8 mouse cellular contexts compared by ENCODE assay signal in genomic region chr17:64601091-64601750, GRCm38 (mm10). TPM values are rescaled to one million over a fixed set of nuclear protein-coding genes. Genes with fewer than 3 reads are reported as not detected.
DNase-seq lines count a peak whose midpoint lies in the region; ATAC-seq lines count a peak whose summit lies in the region.

No protein-coding gene starts in this region.

- H3K4me3 ChIP-seq in forebrain, embryonic 15.5 days = peak overlapping the region; percentile 85
- H3K4me3 ChIP-seq in midbrain, embryonic 10.5 days = peak overlapping the region; percentile 87

- peak overlapping the region; percentile 56 for H3K9ac ChIP-seq in forebrain, embryonic 15.5 days (replicated peaks)

- WGBS in forebrain, embryonic 15.5 days = under 1% methylated on average over 67 of the region's 73 CpGs
- under 1% methylated on average over 72 of the region's 73 CpGs for whole genome bisulfite sequencing in midbrain, embryonic 10.5 days

- H3K4me2 ChIP-seq in forebrain, embryonic 15.5 days (replicated peaks) = peak overlapping the region; percentile 94

- H3K4me1 ChIP-seq in forebrain, embryonic 15.5 days = peaks cover 30% of the 10 kb centered on the region
- peaks cover 56% of the 10 kb centered on the region for H3K4me1 ChIP-seq in midbrain, embryonic 10.5 days

- no peaks in the 10 kb centered on the region for H3K36me3 ChIP-seq in forebrain, embryonic 15.5 days
- H3K36me3 ChIP-seq in midbrain, embryonic 10.5 days = no peaks in the 10 kb centered on the region

- no peaks in the 10 kb centered on the region for H3K27me3 ChIP-seq in forebrain, embryonic 15.5 days
- peaks cover 7% of the 10 kb centered on the region; the same call in 1 of the 2 replicates for H3K27me3 ChIP-seq in midbrain, embryonic 10.5 days (ENCODE audit: low read depth, poor library complexity, severe bottlenecking)

- intact Hi-C loops in left cerebral cortex, postnatal 36 days (cut with DNase I) = loop anchor here (5.0 kb wide), 3 partner anchors 269 to 961 kb away; partner anchors contain the start of gene Pja2

- peak overlapping the region; percentile 88 for H3K27ac ChIP-seq in forebrain, embryonic 15.5 days (replicated peaks)
- peak overlapping the region; percentile 96 for H3K27ac ChIP-seq in midbrain, embryonic 10.5 days (replicated peaks)

- H3K9me3 ChIP-seq in forebrain, embryonic 15.5 days = no peaks in the 10 kb centered on the region
- H3K9me3 ChIP-seq in midbrain, embryonic 10.5 days (replicated peaks) = no peaks in the 10 kb centered on the region

- peak; percentile 4; the same call in 1 of the 2 replicates for ATAC-seq in frontal cortex, adult (ENCODE audit: low TSS enrichment)
- ATAC-seq in forebrain, embryonic 15.5 days (replicated peaks) = no peak; the same call in none of the 2 replicates

- DNase-seq in frontal cortex, adult 2 months (ENCODE audit: extremely low spot score in 1 of 2, low spot score in 1 of 2) = no peak
- peak; percentile 60 for DNase-seq in cerebellum, adult 11-12 months
- peak; percentile 71 for DNase-seq in heart, postnatal 4 days
- DNase-seq in left cerebral cortex, postnatal 36 days (ENCODE audit: low spot score in 2 of 2) = peak; percentile 53 to 56
- DNase-seq in midbrain, embryonic 10.5 days (ENCODE audit: low spot score) = peak; percentile 73
- peak; percentile 55 to 67 for DNase-seq in spleen, adult 18-20 months

RNA-seq across cellular contexts. Expression of gene Man2a1, which starts 0.7 kb away (rescaled TPM):
- 8.4 and 8.8 TPM in 2 replicates for polyA plus RNA-seq in frontal cortex, adult 2 months (2012; rRNA removed)
- 3.4 and 3.5 TPM in 2 replicates for polyA plus RNA-seq in forebrain, embryonic 15.5 days (2015; fragmentation: Nextera tagmentation; extraction: Ambion mirVana)
- 10 to 100 TPM; 30.7 to 31.0 TPM for total RNA-seq in heart, postnatal 4 days (2021)
- total RNA-seq in left cerebral cortex, postnatal 36 days (2021) = 10 to 100 TPM; 20.4 to 21.2 TPM
- polyA plus RNA-seq in midbrain, embryonic 10.5 days (2016; fragmentation: Nextera tagmentation; extraction: Ambion mirVana) = 3.9 and 4.3 TPM in 2 replicates

Comparison
In these comparisons a context has a peak if more than half of its experiments do, and no peak if none do; other contexts are left out.
1. DNase-seq: peak in cerebellum, adult 11-12 months (single experiment), heart, postnatal 4 days (single experiment), left cerebral cortex, postnatal 36 days (2 of 2), midbrain, embryonic 10.5 days (single experiment) and spleen, adult 18-20 months (2 of 2); none in frontal cortex, adult 2 months (0 of 2).